Comparison of ENCODE assay signal across 15 mouse cellular contexts in the genomic region with DNA sequence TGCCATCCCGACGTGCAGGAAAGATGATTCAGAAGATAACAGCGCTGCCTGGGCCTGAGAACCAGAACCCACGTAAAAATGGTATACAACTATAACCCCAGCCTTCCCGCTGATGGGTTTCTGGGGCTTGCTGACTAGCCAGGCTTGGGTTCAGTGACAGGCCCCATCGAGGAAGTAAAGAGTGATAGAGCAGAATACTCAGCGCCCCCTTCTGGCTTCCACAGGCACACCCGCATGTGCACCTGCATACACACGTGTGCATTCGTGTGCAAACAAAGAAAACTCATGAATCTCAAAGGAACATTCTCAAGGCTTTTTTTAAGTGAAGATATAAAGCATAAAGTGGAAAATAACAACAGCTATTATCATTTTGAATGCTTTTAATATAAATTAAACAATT. TPM values are rescaled to one million over a fixed set of nuclear protein-coding genes. Genes with fewer than 3 reads are reported as not detected.
A peak's percentile ranks its signal among the peaks of the same experiment; 100 is the strongest.
DNase-seq lines count a peak whose midpoint lies in the region; ATAC-seq and TF ChIP-seq lines count a peak whose summit lies in the region.
"Had no signal": no experiment of that assay in that cellular context is flagged by ENCODE, and none has a peak within 500 bp of the region (broad histone marks: within the 10 kb centered on the region; RNA-seq: fewer than 3 reads in every experiment).

No protein-coding gene starts in this region.

- H3K9ac ChIP-seq in forebrain, postnatal 0 days, result no peak overlapping the region
- H3K9ac ChIP-seq in forebrain, embryonic 13.5 days, result no peak overlapping the region
- H3K9ac ChIP-seq: hindbrain, embryonic 14.5 days; limb, embryonic 13.5 days; neural tube, embryonic 12.5 days; stomach, embryonic 15.5 days had no signal

- no peaks in the 10 kb centered on the region for H3K4me1 ChIP-seq in forebrain, postnatal 0 days (ENCODE audit: insufficient read depth)
- peaks cover 11% of the 10 kb centered on the region; the same call in 1 of the 2 replicates for H3K4me1 ChIP-seq in forebrain, embryonic 13.5 days

- no peaks in the 10 kb centered on the region for H3K9me3 ChIP-seq in forebrain, postnatal 0 days (ENCODE audit: low read length)
- no peaks in the 10 kb centered on the region for H3K9me3 ChIP-seq in forebrain, embryonic 13.5 days (replicated peaks)
- H3K9me3 ChIP-seq: limb, embryonic 13.5 days; neural tube, embryonic 12.5 days; stomach, embryonic 15.5 days had no signal

- no peak for DNase-seq in forebrain, postnatal 0 days
- peak; percentile 44 for DNase-seq in 3T3-L1 (ENCODE audit: low read depth, low spot score)
- peak; percentile 57 for DNase-seq in ZHBTc4 (ENCODE audit: low read depth, low spot score)
- DNase-seq in right cerebral cortex, adult 2 months (ENCODE audit: low spot score in 2 of 2), result no peak
- DNase-seq in left cerebral cortex, adult 2 months (ENCODE audit: extremely low spot score in 1 of 2, low spot score in 2 of 2), result no peak
- DNase-seq: cerebellum, adult 9-11 months had no signal

- 44% methylated on average over 10 of the region's 10 CpGs for WGBS in forebrain, postnatal 0 days
- 38% methylated on average over 10 of the region's 10 CpGs for WGBS in forebrain, embryonic 13.5 days

- no peak for ATAC-seq in forebrain, postnatal 0 days
- no peak for ATAC-seq in forebrain, embryonic 13.5 days
- peak; percentile 62 for ATAC-seq in megakaryocyte progenitor cell, adult 5-6 weeks (replicated peaks; ENCODE audit: poor library complexity)
- ATAC-seq in megakaryocyte, adult 5-6 weeks (ENCODE audit: poor library complexity, severe bottlenecking), result no peak

- H3K27me3 ChIP-seq in forebrain, postnatal 0 days (ENCODE audit: insufficient read depth, low read length), result peaks cover 15% of the 10 kb centered on the region
- peaks cover 49% of the 10 kb centered on the region for H3K27me3 ChIP-seq in forebrain, embryonic 13.5 days

- TF ChIP-seq CTCF in forebrain, postnatal 0 days (IDR thresholded peaks at IDR 0.05; ENCODE audit: low read depth), result peak; percentile 33; the same call in 1 of the 2 replicates
- TF ChIP-seq CTCF in left cerebral cortex, adult 2 months (IDR thresholded peaks at IDR 0.05), result no peak; the same call in 1 of the 2 replicates

- H3K4me2 ChIP-seq in forebrain, postnatal 0 days (ENCODE audit: low read depth), result no peak overlapping the region
- no peak overlapping the region for H3K4me2 ChIP-seq in forebrain, embryonic 13.5 days
- H3K4me2 ChIP-seq: neural tube, embryonic 12.5 days had no signal

- intact Hi-C loops in left cerebral cortex, adult 2 months (cut with DNase I), result no loop called here

- H3K27ac ChIP-seq in forebrain, postnatal 0 days (ENCODE audit: low read depth, low read length), result no peak overlapping the region
- no peak overlapping the region for H3K27ac ChIP-seq in forebrain, embryonic 13.5 days
- no peak overlapping the region for H3K27ac ChIP-seq in left cerebral cortex, adult 2 months
- H3K27ac ChIP-seq: hindbrain, embryonic 14.5 days; limb, embryonic 13.5 days; neural tube, embryonic 12.5 days had no signal

- H3K4me3 ChIP-seq in forebrain, postnatal 0 days (ENCODE audit: low read depth, low read length), result no peak overlapping the region
- no peak overlapping the region for H3K4me3 ChIP-seq in forebrain, embryonic 13.5 days
- no peak overlapping the region for H3K4me3 ChIP-seq in left cerebral cortex, adult 2 months
- H3K4me3 ChIP-seq: limb, embryonic 13.5 days; neural tube, embryonic 12.5 days; stomach, embryonic 15.5 days had no signal

- no peaks in the 10 kb centered on the region for H3K36me3 ChIP-seq in forebrain, postnatal 0 days (ENCODE audit: insufficient read depth)
- no peaks in the 10 kb centered on the region for H3K36me3 ChIP-seq in forebrain, embryonic 13.5 days (ENCODE audit: poor library complexity, severe bottlenecking)
- H3K36me3 ChIP-seq: limb, embryonic 13.5 days; neural tube, embryonic 12.5 days; stomach, embryonic 15.5 days had no signal

RNA-seq across cellular contexts. Expression of gene Nipal1, which starts 1.5 kb away (rescaled TPM):
- total RNA-seq in forebrain, postnatal 0 days (2014; rRNA removed), result 0.05 and 0.08 TPM in 2 replicates
- 0.38 and 0.44 TPM in 2 replicates for polyA plus RNA-seq in forebrain, postnatal 0 days (2015; fragmentation: Nextera tagmentation; extraction: Ambion mirVana)
- 0.36 and 1.4 TPM in 2 replicates for polyA plus RNA-seq in forebrain, embryonic 13.5 days (2015; fragmentation: Nextera tagmentation; extraction: Ambion mirVana)
- not detected in 2 replicates for total RNA-seq in megakaryocyte progenitor cell, adult 5-6 weeks (2015)
- 1.3 TPM in 1 of 2 replicates, not detected in the other for total RNA-seq in megakaryocyte progenitor cell, adult 5-6 weeks (2017)
- total RNA-seq in left cerebral cortex, adult 2 months (2021), result not detected
- 0.02 and 0.30 TPM in 2 replicates for total RNA-seq in megakaryocyte, adult 5-6 weeks (2015)
- 1.1 and 1.6 TPM in 2 replicates for total RNA-seq in megakaryocyte, adult 5-6 weeks (2017)

RNA-seq across cellular contexts. Expression of gene Cnga1, which starts 2.1 kb away (rescaled TPM):
- total RNA-seq in forebrain, postnatal 0 days (2014; rRNA removed), result not detected in 2 replicates
- not detected in 2 replicates for polyA plus RNA-seq in forebrain, postnatal 0 days (2015; fragmentation: Nextera tagmentation; extraction: Ambion mirVana)
- polyA plus RNA-seq in forebrain, embryonic 13.5 days (2015; fragmentation: Nextera tagmentation; extraction: Ambion mirVana), result not detected in 2 replicates
- not detected in 2 replicates for total RNA-seq in megakaryocyte progenitor cell, adult 5-6 weeks (2015)
- total RNA-seq in megakaryocyte progenitor cell, adult 5-6 weeks (2017), result not detected in 2 replicates
- total RNA-seq in left cerebral cortex, adult 2 months (2021), result not detected
- total RNA-seq in megakaryocyte, adult 5-6 weeks (2015), result 0.07 TPM in 1 of 2 replicates, not detected in the other
- 0.18 and 0.61 TPM in 2 replicates for total RNA-seq in megakaryocyte, adult 5-6 weeks (2017)
- total RNA-seq: gastrocnemius, adult 18-20 months had no signal
- polyA plus RNA-seq: C2C12; hindbrain, embryonic 14.5 days; limb, embryonic 13.5 days; neural tube, embryonic 12.5 days; stomach, embryonic 15.5 days had no signal

RNA-seq across cellular contexts. Expression of gene Gm5868, which starts 58.8 kb away (rescaled TPM):
- 1.2 and 2.3 TPM in 2 replicates for total RNA-seq in forebrain, postnatal 0 days (2014; rRNA removed)
- polyA plus RNA-seq in forebrain, postnatal 0 days (2015; fragmentation: Nextera tagmentation; extraction: Ambion mirVana), result 2.1 and 3.9 TPM in 2 replicates
- 3.0 TPM in 2 replicates for polyA plus RNA-seq in forebrain, embryonic 13.5 days (2015; fragmentation: Nextera tagmentation; extraction: Ambion mirVana)
- total RNA-seq in megakaryocyte progenitor cell, adult 5-6 weeks (2015), result not detected in 2 replicates
- not detected in 2 replicates for total RNA-seq in megakaryocyte progenitor cell, adult 5-6 weeks (2017)
- total RNA-seq in left cerebral cortex, adult 2 months (2021), result under 1 TPM in 1 of 2 experiments, not detected in 1; 0.42 TPM
- total RNA-seq in megakaryocyte, adult 5-6 weeks (2015), result not detected in 2 replicates
- total RNA-seq in megakaryocyte, adult 5-6 weeks (2017), result not detected in 2 replicates
- total RNA-seq: gastrocnemius, adult 18-20 months had no signal
- polyA plus RNA-seq: C2C12 had no signal

Comparison
In these comparisons a context has a peak if more than half of its experiments do, and no peak if none do; other contexts are left out.
1. DNase-seq: peak in 3T3-L1 (single experiment) and ZHBTc4 (single experiment); none in forebrain, postnatal 0 days (single experiment), right cerebral cortex, adult 2 months (0 of 2) and left cerebral cortex, adult 2 months (0 of 2).